Mouse (Mus musculus) hematopoietic stem cell, adult 5-6 weeks (primary cell): ENCODE results near the gene Tcaim. TPM values are rescaled to one million over a fixed set of nuclear protein-coding genes. Genes with fewer than 3 reads are reported as not detected.
A peak's percentile ranks its signal among the peaks of the same experiment; 100 is the strongest.
"Not testable (repeated sequence)": the region's sequence is repeated elsewhere in the genome, so short reads cannot be mapped to it uniquely, and the experiment has no call there.

Experiments used
- ATAC-seq, 2 experiments: fragments of 125-278 bp in 1 of 2; replicated peaks in 1 of 2; 2 replicates each; pipeline ENCODE4 v1.8.0; 2016 to 2017; ENCODE audit warnings: inconsistent platforms in 2 of 2, mild to moderate bottlenecking in 2 of 2, moderate number of reproducible peaks in 2 of 2, low read depth in 1 of 2, moderate TSS enrichment in 1 of 2; ENCODE audit not compliant: low FRiP score in 2 of 2, poor library complexity in 2 of 2, severe bottlenecking in 2 of 2, insufficient read depth in 1 of 2, low TSS enrichment in 1 of 2
- total RNA-seq: library from RNA; stranded (forward); fragments of 172-1452, 232-1000 nt; gene quantifications from 2 replicates; pipeline ENCODE4 v1.2.3, GENCODE M21; 2017

The Tcaim gene
- total RNA-seq, 1 experiment from 2014 or later: 13.2 TPM

- ATAC-seq: no peak
These were observed 38.4 kb downstream of the Tcaim start, which contains the start of gene Gm35549 for GRCm38 (mm10) chr9:122843760-122844159. TSS of gene Gm35549 (minus strand) at chr9:122844035.

- ATAC-seq: no peak
These were observed 40.3 kb downstream of the Tcaim start for GRCm38 (mm10) chr9:122845621-122846020.

GRCm38 (mm10) chr9:122846156-122846555, 40.8 kb downstream of the Tcaim start:
- ATAC-seq: no peak

- ATAC-seq: not testable (repeated sequence)
These were observed 42.5 kb downstream of the Tcaim start for GRCm38 (mm10) chr9:122847811-122848311.

- ATAC-seq: no peak
These were observed 49.2 kb downstream of the Tcaim start for GRCm38 (mm10) chr9:122854526-122854925.

- not testable (repeated sequence) for ATAC-seq
These were observed 49.8 kb downstream of the Tcaim start for GRCm38 (mm10) chr9:122855141-122855540.

GRCm38 (mm10) chr9:122855617-122856016, 50.3 kb downstream of the Tcaim start:
- no peak for ATAC-seq

GRCm38 (mm10) chr9:122856716-122857115, 51.4 kb downstream of the Tcaim start:
- no peak for ATAC-seq

- ATAC-seq: peak in 1 of 2 experiments; percentile 18; a peak in 1 of 4 replicates
These were observed 55.4 kb downstream of the Tcaim start for GRCm38 (mm10) chr9:122860752-122861151.

- no peak for ATAC-seq
These were observed 58.4 kb downstream of the Tcaim start for GRCm38 (mm10) chr9:122863731-122864130.

- no peak for ATAC-seq
These were observed 59.5 kb downstream of the Tcaim start for GRCm38 (mm10) chr9:122864848-122865247.

- ATAC-seq: peak; percentile 92 to 97
These were observed 60.4 kb downstream of the Tcaim start, which contains the start of gene Zfp445 for GRCm38 (mm10) chr9:122865697-122866166. TSS of gene Zfp445 (minus strand) at chr9:122866006.

- no peak for ATAC-seq
These were observed 60.9 kb downstream of the Tcaim start for GRCm38 (mm10) chr9:122866192-122866591.

- no peak for ATAC-seq
These were observed 67.3 kb downstream of the Tcaim start for GRCm38 (mm10) chr9:122872595-122872994.

- no peak for ATAC-seq
These were observed 69.3 kb downstream of the Tcaim start for GRCm38 (mm10) chr9:122874653-122875052.

- no peak for ATAC-seq
These were observed 69.8 kb downstream of the Tcaim start for GRCm38 (mm10) chr9:122875145-122875544.

- ATAC-seq: no peak
These were observed 80.0 kb downstream of the Tcaim start, which contains the start of gene Zkscan7 for GRCm38 (mm10) chr9:122885385-122885784. TSS of gene Zkscan7 (plus strand) at chr9:122885685.
